ENCODE assay signal across 28 mouse cellular contexts in genomic region chr3:141919661-141920060, GRCm38 (mm10).
DNase-seq lines count a peak whose midpoint lies in the region; ATAC-seq and TF ChIP-seq lines count a peak whose summit lies in the region.
"Had no signal": no experiment of that assay in that cellular context is flagged by ENCODE, and none has a peak within 500 bp of the region (broad histone marks: within the 10 kb centered on the region; RNA-seq: fewer than 3 reads in every experiment).

No protein-coding gene starts in this region.

- peak overlapping the region; percentile 60 for H3K27ac ChIP-seq in forebrain, embryonic 10.5 days
- no peak overlapping the region for H3K27ac ChIP-seq in forebrain, embryonic 12.5 days
- peak overlapping the region; percentile 61 for H3K27ac ChIP-seq in embryonic facial prominence, embryonic 10.5 days (replicated peaks)
- H3K27ac ChIP-seq in embryonic facial prominence, embryonic 11.5 days (replicated peaks; ENCODE audit: low read depth, low read length), result no peak overlapping the region
- H3K27ac ChIP-seq in limb, embryonic 10.5 days, result peak overlapping the region; percentile 12; the same call in 1 of the 2 replicates
- H3K27ac ChIP-seq: embryonic facial prominence, embryonic 13.5 days; forebrain, embryonic 13.5 days; heart, adult 2 months; heart, embryonic 10.5 days; heart, embryonic 13.5 days; hindbrain, embryonic 12.5 days; hindbrain, embryonic 15.5 days; intestine, embryonic 15.5 days had no signal

- TF ChIP-seq CTCF in lung, adult 2 months (IDR thresholded peaks at IDR 0.05; ENCODE audit: insufficient read depth, low read length), result no peak

- H3K27me3 ChIP-seq in forebrain, embryonic 10.5 days (ENCODE audit: poor library complexity, severe bottlenecking), result no peaks in the 10 kb centered on the region
- no peaks in the 10 kb centered on the region for H3K27me3 ChIP-seq in forebrain, embryonic 12.5 days
- H3K27me3 ChIP-seq in embryonic facial prominence, embryonic 10.5 days (replicated peaks; ENCODE audit: low read depth, poor library complexity, severe bottlenecking), result no peaks in the 10 kb centered on the region
- H3K27me3 ChIP-seq in embryonic facial prominence, embryonic 11.5 days (ENCODE audit: control insufficient read depth, insufficient read depth, low read length), result no peaks in the 10 kb centered on the region
- no peaks in the 10 kb centered on the region for H3K27me3 ChIP-seq in limb, embryonic 10.5 days (ENCODE audit: low read depth, poor library complexity, severe bottlenecking)
- H3K27me3 ChIP-seq: forebrain, embryonic 13.5 days; heart, embryonic 13.5 days; hindbrain, embryonic 12.5 days; hindbrain, embryonic 15.5 days; intestine, embryonic 15.5 days had no signal

- DNase-seq in forebrain, embryonic 10.5 days (ENCODE audit: extremely low spot score, low spot score), result no peak
- DNase-seq in embryonic facial prominence, embryonic 10.5 days (ENCODE audit: low spot score), result peak; percentile 24
- DNase-seq in embryonic facial prominence, embryonic 11.5 days (ENCODE audit: low spot score), result peak; percentile 67
- DNase-seq in limb, embryonic 10.5 days (ENCODE audit: low spot score), result no peak
- DNase-seq in adrenal gland, adult 8-10 months, result no peak
- no peak for DNase-seq in cerebellum, postnatal 25 days
- no peak for DNase-seq in lung, adult 2 months
- DNase-seq: adrenal gland, postnatal 10 days; adrenal gland, postnatal 36 days; cerebellum, adult 18-20 months; cerebellum, adult 9-10 months; cerebellum, postnatal 14 days; gastrocnemius, postnatal 10 days; gastrocnemius, postnatal 36 days; heart, adult 2 months; heart, postnatal 14 days; heart, postnatal 4 days; kidney, adult 11 months had no signal

- WGBS in forebrain, embryonic 10.5 days, result 42% methylated on average over 3 of the region's 3 CpGs
- 22% methylated on average over 3 of the region's 3 CpGs for WGBS in forebrain, embryonic 12.5 days
- 22% methylated on average over 3 of the region's 3 CpGs for WGBS in embryonic facial prominence, embryonic 10.5 days
- WGBS in embryonic facial prominence, embryonic 11.5 days, result 10% methylated on average over 3 of the region's 3 CpGs
- 69% methylated on average over 3 of the region's 3 CpGs for WGBS in limb, embryonic 10.5 days
- WGBS in lung, adult 2 months, result 52% methylated on average over 3 of the region's 3 CpGs

- H3K4me2 ChIP-seq in forebrain, embryonic 12.5 days, result no peak overlapping the region
- H3K4me2 ChIP-seq in embryonic facial prominence, embryonic 11.5 days (ENCODE audit: low read depth, low read length), result no peak overlapping the region
- H3K4me2 ChIP-seq: embryonic facial prominence, embryonic 13.5 days; forebrain, embryonic 13.5 days; heart, embryonic 13.5 days; hindbrain, embryonic 12.5 days; hindbrain, embryonic 15.5 days; intestine, embryonic 15.5 days had no signal

- no peaks in the 10 kb centered on the region for H3K9me3 ChIP-seq in forebrain, embryonic 10.5 days
- H3K9me3 ChIP-seq in forebrain, embryonic 12.5 days, result no peaks in the 10 kb centered on the region
- H3K9me3 ChIP-seq in embryonic facial prominence, embryonic 10.5 days, result no peaks in the 10 kb centered on the region
- no peaks in the 10 kb centered on the region for H3K9me3 ChIP-seq in embryonic facial prominence, embryonic 11.5 days (replicated peaks; ENCODE audit: control insufficient read depth, low read length)
- H3K9me3 ChIP-seq in limb, embryonic 10.5 days (replicated peaks), result no peaks in the 10 kb centered on the region
- H3K9me3 ChIP-seq: embryonic facial prominence, embryonic 13.5 days; forebrain, embryonic 13.5 days; heart, embryonic 10.5 days; heart, embryonic 13.5 days; hindbrain, embryonic 12.5 days; hindbrain, embryonic 15.5 days; intestine, embryonic 15.5 days had no signal

- H3K36me3 ChIP-seq in forebrain, embryonic 10.5 days (replicated peaks), result no peaks in the 10 kb centered on the region
- no peaks in the 10 kb centered on the region for H3K36me3 ChIP-seq in forebrain, embryonic 12.5 days (replicated peaks)
- H3K36me3 ChIP-seq in embryonic facial prominence, embryonic 10.5 days (replicated peaks), result no peaks in the 10 kb centered on the region
- H3K36me3 ChIP-seq in embryonic facial prominence, embryonic 11.5 days (replicated peaks; ENCODE audit: control insufficient read depth, insufficient read depth, low read depth, low read length), result no peaks in the 10 kb centered on the region
- no peaks in the 10 kb centered on the region for H3K36me3 ChIP-seq in limb, embryonic 10.5 days
- H3K36me3 ChIP-seq: embryonic facial prominence, embryonic 13.5 days; heart, embryonic 10.5 days; heart, embryonic 13.5 days; hindbrain, embryonic 12.5 days; hindbrain, embryonic 15.5 days; intestine, embryonic 15.5 days had no signal

- no peak for ATAC-seq in forebrain, embryonic 12.5 days (ENCODE audit: low FRiP score)
- no peak for ATAC-seq in embryonic facial prominence, embryonic 11.5 days (replicated peaks; ENCODE audit: insufficient number of reproducible peaks, low FRiP score, low TSS enrichment, low read depth)
- ATAC-seq: CD4-positive, CD25-positive, alpha-beta regulatory T cell, adult 4 months; forebrain, embryonic 13.5 days; forebrain, embryonic 16.5 days; intestine, embryonic 15.5 days had no signal

- no peak overlapping the region for H3K4me3 ChIP-seq in forebrain, embryonic 10.5 days
- H3K4me3 ChIP-seq in forebrain, embryonic 12.5 days (replicated peaks), result no peak overlapping the region
- no peak overlapping the region for H3K4me3 ChIP-seq in embryonic facial prominence, embryonic 10.5 days
- no peak overlapping the region for H3K4me3 ChIP-seq in embryonic facial prominence, embryonic 11.5 days (ENCODE audit: low read depth, low read length)
- H3K4me3 ChIP-seq in limb, embryonic 10.5 days, result no peak overlapping the region
- no peak overlapping the region for H3K4me3 ChIP-seq in lung, adult 2 months (replicated peaks; ENCODE audit: extremely low read depth, low read depth, low read length)
- H3K4me3 ChIP-seq: embryonic facial prominence, embryonic 13.5 days; forebrain, embryonic 13.5 days; heart, adult 2 months; heart, embryonic 10.5 days; heart, embryonic 13.5 days; hindbrain, embryonic 12.5 days; hindbrain, embryonic 15.5 days; intestine, embryonic 15.5 days had no signal

- no peak for TF ChIP-seq POLR2A in lung, adult 2 months (IDR thresholded peaks at IDR 0.05; ENCODE audit: borderline replicate concordance, extremely low read depth, low read depth, low read length)

- no peak overlapping the region for H3K9ac ChIP-seq in forebrain, embryonic 12.5 days
- H3K9ac ChIP-seq in embryonic facial prominence, embryonic 11.5 days (replicated peaks; ENCODE audit: low read length), result no peak overlapping the region
- H3K9ac ChIP-seq: embryonic facial prominence, embryonic 13.5 days; forebrain, embryonic 13.5 days; heart, embryonic 13.5 days; hindbrain, embryonic 12.5 days; hindbrain, embryonic 15.5 days; intestine, embryonic 15.5 days had no signal

- H3K4me1 ChIP-seq in forebrain, embryonic 10.5 days, result peaks cover 43% of the 10 kb centered on the region
- peaks cover 6% of the 10 kb centered on the region; the same call in 1 of the 2 replicates for H3K4me1 ChIP-seq in forebrain, embryonic 12.5 days
- H3K4me1 ChIP-seq in embryonic facial prominence, embryonic 10.5 days, result peaks cover 58% of the 10 kb centered on the region
- H3K4me1 ChIP-seq in embryonic facial prominence, embryonic 11.5 days (ENCODE audit: control insufficient read depth, insufficient read depth, low read length), result 0 out of 2 replicates have a peak, but pooled peaks cover 2% of the 10 kb centered on the region
- H3K4me1 ChIP-seq in limb, embryonic 10.5 days, result peaks cover 41% of the 10 kb centered on the region
- no peaks in the 10 kb centered on the region for H3K4me1 ChIP-seq in lung, adult 2 months (ENCODE audit: control insufficient read depth, insufficient read depth, low read length)
- H3K4me1 ChIP-seq: heart, embryonic 10.5 days; hindbrain, embryonic 12.5 days; hindbrain, embryonic 15.5 days; intestine, embryonic 15.5 days had no signal

Comparison
In these comparisons a context has a peak if more than half of its experiments do, and no peak if none do; other contexts are left out.
1. H3K27ac ChIP-seq: peak in forebrain, embryonic 10.5 days (single experiment), embryonic facial prominence, embryonic 10.5 days (single experiment) and limb, embryonic 10.5 days (single experiment); none in forebrain, embryonic 12.5 days (single experiment) and embryonic facial prominence, embryonic 11.5 days (single experiment).
2. DNase-seq: peak in embryonic facial prominence, embryonic 10.5 days (single experiment) and embryonic facial prominence, embryonic 11.5 days (single experiment); none in forebrain, embryonic 10.5 days (single experiment), limb, embryonic 10.5 days (single experiment), adrenal gland, adult 8-10 months (single experiment), cerebellum, postnatal 25 days (0 of 2) and lung, adult 2 months (single experiment).